Mouse (Mus musculus): ENCODE results near the gene C8b. TPM values are rescaled to one million over a fixed set of nuclear protein-coding genes. Genes with fewer than 3 reads are reported as not detected.

C8b gene
- polyA plus RNA-seq, 1 experiment from 2014 or later, result 0.25 TPM

Other genes starting within 250 kb of the C8b start
- not detected in 2 replicates for gene Gm17662, start 91.0 kb downstream of the C8b start, polyA plus RNA-seq (2015; fragmentation: Nextera tagmentation; extraction: Ambion mirVana)
- not detected in 2 replicates for gene C8a, start 110.1 kb downstream of the C8b start, polyA plus RNA-seq (2015; fragmentation: Nextera tagmentation; extraction: Ambion mirVana)
- gene Fyb2, start 147.1 kb downstream of the C8b start, polyA plus RNA-seq (2015; fragmentation: Nextera tagmentation; extraction: Ambion mirVana), result 0.07 and 0.28 TPM in 2 replicates

Data from forebrain, embryonic 16.5 days (tissue).